Mouse (Mus musculus) midbrain, embryonic 13.5 days (tissue): ENCODE results near the gene Ercc2. TPM values are rescaled to one million over a fixed set of nuclear protein-coding genes. Genes with fewer than 3 reads are reported as not detected.

Experiments used
- ATAC-seq: fragments of 200-750 bp; cut with Nextera tagmentation; 2 replicates; pipeline ENCODE4 v1.8.0; 2017; ENCODE audit warnings: mild to moderate bottlenecking, moderate TSS enrichment, moderate library complexity
- H3K27ac ChIP-seq: fragments of 300-500 bp; sonication (generic); 2 replicates; pipeline ENCODE4 v1.5.1; 2015; ENCODE audit warnings: inconsistent platforms, mild to moderate bottlenecking, moderate library complexity
- H3K27me3 ChIP-seq: fragments of 300-500 bp; sonication (generic); 2 replicates; pipeline ENCODE4 v1.6.1; 2015; ENCODE audit warnings: mild to moderate bottlenecking, inconsistent platforms
- H3K36me3 ChIP-seq: fragments of 300-500 bp; sonication (generic); 2 replicates; pipeline ENCODE4 v1.6.1; 2015; ENCODE audit warnings: mild to moderate bottlenecking, inconsistent platforms
- H3K4me1 ChIP-seq: fragments of 300-500 bp; sonication (generic); replicated peaks from 2 replicates; pipeline ENCODE4 v1.6.1; 2015; ENCODE audit warnings: inconsistent platforms
- H3K4me2 ChIP-seq: fragments of 300-500 bp; sonication (generic); replicated peaks from 2 replicates; pipeline ENCODE4 v1.6.1; 2015; ENCODE audit warnings: moderate library complexity, mild to moderate bottlenecking, inconsistent platforms
- H3K4me3 ChIP-seq: fragments of 300-500 bp; sonication (generic); replicated peaks from 2 replicates; pipeline ENCODE4 v1.5.1; 2015; ENCODE audit warnings: mild to moderate bottlenecking, inconsistent platforms
- H3K9ac ChIP-seq: fragments of 300-500 bp; sonication (generic); replicated peaks from 2 replicates; pipeline ENCODE4 v1.6.1; 2015; ENCODE audit warnings: mild to moderate bottlenecking, inconsistent platforms
- H3K9me3 ChIP-seq: fragments of 300-500 bp; sonication (generic); 2 replicates; pipeline ENCODE4 v1.6.1; 2016; ENCODE audit warnings: mild to moderate bottlenecking, inconsistent platforms
- WGBS: fragments of 180-500 bp; shearing (Covaris S2); methylation state at CpG from one replicate; pipeline ENCODE4 v1.1.7; 2015; 5-methylcytosine and 5-hydroxymethylcytosine counted together
- polyA plus RNA-seq: library from polyadenylated mRNA; unstranded; fragments of >200 nt; fragmentation: Nextera tagmentation; extraction: Ambion mirVana; gene quantifications from 2 replicates; pipeline ENCODE4 v1.2.1, GENCODE M21; 2015

The Ercc2 gene
- polyA plus RNA-seq, 1 experiment from 2014 or later = 28.9 TPM

DNA sequence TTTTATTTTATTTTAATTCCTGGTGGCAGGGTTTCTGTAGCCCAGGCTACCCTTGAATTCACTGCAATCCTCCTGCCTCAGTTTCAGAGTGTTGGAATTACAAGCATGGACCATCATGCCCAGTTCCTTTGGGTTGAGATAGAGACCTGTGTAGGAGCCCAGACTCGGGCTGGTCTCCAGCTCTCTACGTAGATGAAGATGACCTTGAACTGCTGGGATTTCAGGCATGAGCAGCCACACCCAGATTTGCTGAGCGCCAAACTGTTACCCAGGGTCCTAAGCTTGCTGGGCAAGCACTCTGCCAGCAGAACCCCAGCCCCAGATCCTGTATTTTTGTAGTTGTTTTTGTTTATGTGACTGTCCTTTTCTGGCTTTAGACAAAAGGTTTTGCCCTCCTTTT lies 31.7 kb downstream of the Ercc2 start:
- Histone ChIP-seq H3K27me3 (peaks cover 29% of the 10 kb centered on the region), H3K9me3 (no peaks in the 10 kb centered on the region), H3K4me1 (no peaks in the 10 kb centered on the region), H3K4me2 (no peak overlapping the region), H3K9ac (no peak overlapping the region), H3K4me3 (no peak overlapping the region), H3K27ac (no peak overlapping the region), H3K36me3 (no peaks in the 10 kb centered on the region)
- ATAC-seq = no peak
- 88% methylated on average over 3 of the region's 3 CpGs for WGBS

- Histone ChIP-seq H3K27ac (no peak overlapping the region), H3K9me3 (no peaks in the 10 kb centered on the region), H3K4me1 (0 out of 2 replicates have a peak, but pooled peaks cover 5% of the 10 kb centered on the region), H3K9ac (no peak overlapping the region), H3K36me3 (no peaks in the 10 kb centered on the region), H3K4me2 (no peak overlapping the region), H3K27me3 (peaks cover 54% of the 10 kb centered on the region), H3K4me3 (no peak overlapping the region)
- 84% methylated on average over 15 of the region's 15 CpGs for WGBS
- no peak for ATAC-seq
These were observed 34.8 kb downstream of the Ercc2 start for GRCm38 (mm10) chr7:19416590-19416989.

GRCm38 (mm10) chr7:19420121-19420520 lies 38.3 kb downstream of the Ercc2 start:
- Histone ChIP-seq H3K4me3 (no peak overlapping the region), H3K36me3 (peaks cover 6% of the 10 kb centered on the region), H3K9me3 (no peaks in the 10 kb centered on the region), H3K27ac (no peak overlapping the region), H3K4me1 (0 out of 2 replicates have a peak, but pooled peaks cover 5% of the 10 kb centered on the region), H3K9ac (no peak overlapping the region), H3K4me2 (no peak overlapping the region), H3K27me3 (peaks cover 61% of the 10 kb centered on the region)
- ATAC-seq = no peak
- 10% methylated on average over 28 of the region's 28 CpGs for WGBS

DNA sequence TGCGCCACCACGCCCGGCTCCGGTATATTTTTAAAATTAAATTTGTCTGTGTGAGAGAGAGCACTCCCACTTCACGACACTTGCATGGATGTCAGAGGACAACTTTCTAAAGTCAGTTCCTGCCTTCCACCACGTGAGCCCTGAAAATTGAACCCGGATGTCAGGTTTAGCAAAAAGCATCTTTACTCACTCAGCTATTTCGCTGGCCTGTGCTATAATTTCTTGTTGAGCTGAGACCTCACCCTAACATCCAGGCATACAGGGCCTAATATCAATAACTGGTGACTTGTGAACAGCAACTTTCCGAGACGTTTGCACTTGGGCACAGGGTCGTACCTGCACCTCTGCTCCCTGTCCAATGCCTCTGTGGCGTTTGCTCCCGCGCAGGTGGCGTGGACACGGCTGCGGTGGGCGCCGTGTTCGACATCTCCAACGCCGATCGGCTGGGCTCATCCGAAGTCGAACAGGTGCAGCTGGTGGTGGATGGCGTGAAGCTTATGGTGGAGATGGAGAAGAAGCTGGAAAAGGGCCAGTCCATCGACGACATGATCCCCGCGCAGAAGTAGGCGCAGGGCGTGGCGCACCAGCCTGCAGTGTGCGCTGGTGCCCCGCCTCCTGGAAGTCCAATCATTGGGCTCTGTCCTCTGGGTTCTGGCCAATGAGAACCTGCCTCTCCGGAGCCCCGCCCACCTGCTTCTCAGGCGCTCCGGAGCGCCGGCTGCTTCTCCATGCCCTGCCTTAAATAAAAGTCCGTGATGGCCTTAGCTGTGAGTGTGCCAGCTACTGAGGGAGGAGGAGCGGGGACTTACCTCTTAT lies 39.2 kb downstream of the Ercc2 start:
- no peaks in the 10 kb centered on the region for H3K9me3 ChIP-seq
- no peak overlapping the region for H3K27ac ChIP-seq
- ATAC-seq = peak; percentile 97
- peak overlapping the region; percentile 46; the same call in 1 of the 2 replicates for H3K9ac ChIP-seq
- H3K36me3 ChIP-seq = peaks cover 15% of the 10 kb centered on the region
- peak overlapping the region; percentile 46 for H3K4me3 ChIP-seq
- peak overlapping the region; percentile 69 for H3K4me2 ChIP-seq
- H3K27me3 ChIP-seq = peaks cover 59% of the 10 kb centered on the region
- 0 out of 2 replicates have a peak, but pooled peaks cover 5% of the 10 kb centered on the region for H3K4me1 ChIP-seq
- WGBS = 12% methylated on average over 43 of the region's 43 CpGs

DNA sequence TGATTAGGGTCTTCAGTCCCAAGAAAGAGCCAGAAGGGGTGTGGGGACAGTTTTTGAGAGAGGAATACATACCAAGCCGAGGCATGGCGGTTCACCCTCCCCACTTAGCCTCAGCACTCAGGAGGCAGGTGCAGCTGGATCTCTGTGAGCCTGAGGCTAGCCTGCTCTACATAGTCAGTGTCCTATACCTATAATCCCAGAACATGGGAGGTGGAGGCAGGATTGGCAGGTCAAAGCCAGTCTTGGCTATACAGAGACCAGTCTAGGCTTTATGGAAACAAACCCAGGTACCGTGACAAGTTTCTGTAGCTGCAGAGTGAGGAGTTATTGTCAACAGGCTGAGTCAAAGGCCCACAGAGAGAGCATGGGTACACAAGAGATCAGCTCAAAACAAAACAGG lies 41.3 kb downstream of the Ercc2 start:
- 84% methylated on average over 3 of the region's 3 CpGs for WGBS
- H3K27me3 ChIP-seq = peaks cover 42% of the 10 kb centered on the region

DNA sequence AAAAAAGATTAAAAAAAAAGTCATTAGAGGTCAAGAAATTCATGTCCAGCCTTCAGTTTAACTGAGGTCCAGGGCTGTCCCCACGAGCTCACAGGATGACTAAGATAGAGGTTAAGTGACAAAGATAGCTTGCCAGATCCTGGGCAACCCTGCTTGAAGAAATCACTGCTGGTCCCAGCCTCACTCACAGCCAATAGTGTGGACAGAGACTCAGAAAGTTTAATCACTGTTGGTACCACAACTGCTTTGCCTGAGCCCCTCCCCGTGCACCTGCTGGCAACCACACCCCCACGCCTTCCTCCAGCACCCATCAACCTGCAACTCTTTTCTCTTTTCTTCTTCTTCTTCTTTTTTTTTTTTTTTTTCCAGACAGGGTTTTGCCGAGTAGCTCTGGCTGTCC lies 42.2 kb downstream of the Ercc2 start:
- Histone ChIP-seq H3K9ac (no peak overlapping the region), H3K27me3 (peaks cover 33% of the 10 kb centered on the region), H3K4me3 (no peak overlapping the region), H3K36me3 (peaks cover 45% of the 10 kb centered on the region), H3K9me3 (no peaks in the 10 kb centered on the region), H3K4me1 (0 out of 2 replicates have a peak, but pooled peaks cover 5% of the 10 kb centered on the region), H3K4me2 (no peak overlapping the region), H3K27ac (no peak overlapping the region)
- WGBS = 81% methylated on average over 4 of the region's 4 CpGs
- ATAC-seq = no peak

More for the DNA sequence above, 41.3 kb downstream of the Ercc2 start:
- 0 out of 2 replicates have a peak, but pooled peaks cover 5% of the 10 kb centered on the region for H3K4me1 ChIP-seq
- H3K4me3 ChIP-seq = no peak overlapping the region
- H3K9ac ChIP-seq = no peak overlapping the region
- ATAC-seq = no peak
- H3K36me3 ChIP-seq = peaks cover 35% of the 10 kb centered on the region
- no peaks in the 10 kb centered on the region for H3K9me3 ChIP-seq
- H3K4me2 ChIP-seq = no peak overlapping the region
- no peak overlapping the region for H3K27ac ChIP-seq

DNA sequence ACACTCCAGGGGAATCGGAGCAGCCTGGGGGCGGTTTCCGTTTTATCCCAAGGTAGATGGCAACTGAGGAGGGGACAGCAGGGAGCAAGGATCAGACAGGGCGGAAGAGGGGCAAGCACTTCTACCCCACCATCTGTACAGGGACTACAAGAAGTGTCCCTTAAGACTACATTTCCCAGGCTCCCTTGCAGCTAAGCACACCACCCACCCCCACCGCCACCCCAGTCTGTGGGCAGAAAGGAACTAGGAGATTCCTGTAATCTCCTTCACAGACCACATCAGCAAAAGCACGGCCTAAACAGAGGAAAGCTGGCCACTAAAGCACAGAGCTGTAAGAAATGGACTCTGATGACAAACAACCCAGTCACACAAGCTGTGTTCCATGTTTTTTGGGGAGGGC lies 44.5 kb downstream of the Ercc2 start:
- peaks cover 10% of the 10 kb centered on the region for H3K27me3 ChIP-seq
- H3K4me3 ChIP-seq = no peak overlapping the region
- no peak overlapping the region for H3K9ac ChIP-seq
- H3K9me3 ChIP-seq = no peaks in the 10 kb centered on the region
- 76% methylated on average over 6 of the region's 6 CpGs for WGBS
- peaks cover 68% of the 10 kb centered on the region for H3K36me3 ChIP-seq
- no peaks in the 10 kb centered on the region for H3K4me1 ChIP-seq
- ATAC-seq = no peak
- no peak overlapping the region for H3K27ac ChIP-seq
- no peak overlapping the region for H3K4me2 ChIP-seq

DNA sequence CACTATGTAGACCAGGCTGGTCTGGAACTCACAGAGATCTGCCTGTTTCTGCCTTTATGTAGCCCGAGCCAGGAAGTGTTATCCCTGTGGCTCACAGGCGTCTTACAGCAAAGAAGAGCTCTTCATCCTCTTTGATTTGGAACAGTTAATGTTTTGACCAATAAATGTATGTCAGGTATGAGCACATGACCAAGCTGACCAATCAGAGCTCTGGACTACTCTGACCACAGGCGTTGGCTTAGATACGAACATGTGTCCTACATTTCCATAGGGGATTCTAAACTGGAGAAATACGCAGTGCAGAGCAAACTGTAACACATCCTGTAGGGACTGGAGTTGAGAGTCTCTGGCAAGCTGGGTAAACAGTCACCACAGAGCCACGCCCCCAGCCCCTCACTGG lies 45.1 kb downstream of the Ercc2 start:
- no peak for ATAC-seq
- Histone ChIP-seq H3K9ac (no peak overlapping the region), H3K36me3 (peaks cover 73% of the 10 kb centered on the region), H3K9me3 (no peaks in the 10 kb centered on the region), H3K27ac (no peak overlapping the region), H3K4me1 (no peaks in the 10 kb centered on the region), H3K27me3 (peaks cover 6% of the 10 kb centered on the region), H3K4me2 (no peak overlapping the region), H3K4me3 (no peak overlapping the region)
- WGBS = 90% methylated on average over 6 of the region's 6 CpGs

GRCm38 (mm10) chr7:19427999-19428650 lies 46.3 kb downstream of the Ercc2 start:
- H3K4me1 ChIP-seq = no peaks in the 10 kb centered on the region
- WGBS = 65% methylated on average over 15 of the region's 15 CpGs
- H3K4me3 ChIP-seq = no peak overlapping the region
- H3K9ac ChIP-seq = no peak overlapping the region
- no peak overlapping the region for H3K27ac ChIP-seq
- no peaks in the 10 kb centered on the region for H3K27me3 ChIP-seq
- peaks cover 86% of the 10 kb centered on the region for H3K36me3 ChIP-seq
- ATAC-seq = no peak
- H3K4me2 ChIP-seq = no peak overlapping the region
- no peaks in the 10 kb centered on the region for H3K9me3 ChIP-seq

GRCm38 (mm10) chr7:19429726-19430125 lies 47.9 kb downstream of the Ercc2 start:
- ATAC-seq = peak; percentile 5; the same call in 1 of the 2 replicates
- 64% methylated on average over 8 of the region's 8 CpGs for WGBS
- no peak overlapping the region for H3K27ac ChIP-seq

GRCm38 (mm10) chr7:19430402-19430801 lies 48.6 kb downstream of the Ercc2 start:
- Histone ChIP-seq H3K9me3 (no peaks in the 10 kb centered on the region), H3K9ac (no peak overlapping the region), H3K4me3 (no peak overlapping the region), H3K4me1 (no peaks in the 10 kb centered on the region), H3K27me3 (no peaks in the 10 kb centered on the region), H3K27ac (no peak overlapping the region), H3K4me2 (no peak overlapping the region), H3K36me3 (peaks cover 100% of the 10 kb centered on the region)
- WGBS = 97% methylated on average over 6 of the region's 6 CpGs
- ATAC-seq = no peak

More at GRCm38 (mm10) chr7:19429726-19430125, 47.9 kb downstream of the Ercc2 start:
- Histone ChIP-seq H3K27me3 (no peaks in the 10 kb centered on the region), H3K9me3 (no peaks in the 10 kb centered on the region), H3K36me3 (peaks cover 100% of the 10 kb centered on the region), H3K4me2 (no peak overlapping the region), H3K4me1 (no peaks in the 10 kb centered on the region), H3K4me3 (no peak overlapping the region), H3K9ac (no peak overlapping the region)

DNA sequence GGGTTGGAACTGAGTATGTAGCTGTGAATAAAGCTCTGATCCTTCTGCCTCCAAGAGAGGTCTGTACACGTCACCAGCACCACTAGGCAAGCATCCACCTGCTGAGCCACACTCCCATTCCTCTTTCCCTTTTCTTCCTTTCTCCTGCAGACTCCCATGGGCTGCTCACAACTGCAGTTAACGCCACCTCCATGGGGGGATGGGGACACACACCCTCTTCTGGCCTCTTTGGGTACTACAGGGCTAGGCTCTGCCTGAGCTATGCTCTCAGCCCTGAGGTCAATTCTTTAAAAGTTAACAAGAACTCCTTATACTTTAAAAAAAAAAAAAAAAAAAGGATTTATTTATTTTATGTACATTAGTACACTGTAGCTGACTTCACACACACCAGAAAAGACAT lies 50.7 kb downstream of the Ercc2 start:
- Histone ChIP-seq H3K36me3 (peaks cover 99% of the 10 kb centered on the region), H3K27ac (no peak overlapping the region), H3K4me1 (no peaks in the 10 kb centered on the region), H3K27me3 (no peaks in the 10 kb centered on the region), H3K4me3 (no peak overlapping the region), H3K9ac (no peak overlapping the region), H3K9me3 (no peaks in the 10 kb centered on the region), H3K4me2 (no peak overlapping the region)
- WGBS = 89% methylated on average over 2 of the region's 2 CpGs
- no peak for ATAC-seq
